Mouse (Mus musculus) kidney, postnatal 0 days (tissue): ENCODE results near the gene Uck2. TPM values are rescaled to one million over a fixed set of nuclear protein-coding genes. Genes with fewer than 3 reads are reported as not detected.

Experiments used
- ATAC-seq: fragments of 200-750 bp; cut with Nextera tagmentation; replicated peaks from 2 replicates; pipeline ENCODE4 v1.8.0; 2017; ENCODE audit warnings: low read depth, moderate number of reproducible peaks, moderate TSS enrichment, moderate library complexity; ENCODE audit not compliant: low FRiP score
- DNase-seq: peaks from one replicate; pipeline ENCODE4 v3.0.0-alpha.2; 2016; ENCODE audit warnings: low spot score
- H3K27ac ChIP-seq: fragments of 300-500 bp; sonication (generic); 2 replicates; pipeline ENCODE4 v1.5.1; 2014; ENCODE audit warnings: mild to moderate bottlenecking
- H3K27me3 ChIP-seq: fragments of 300-500 bp; sonication (generic); 2 replicates; pipeline ENCODE4 v1.6.1; 2014; ENCODE audit warnings: low read length, mixed read lengths; ENCODE audit not compliant: insufficient read depth
- H3K36me3 ChIP-seq: fragments of 300-500 bp; sonication (generic); 2 replicates; pipeline ENCODE4 v1.6.1; 2014; ENCODE audit warnings: low read length, mixed read lengths; ENCODE audit not compliant: insufficient read depth
- H3K4me1 ChIP-seq: fragments of 300-500 bp; sonication (generic); replicated peaks from 2 replicates; pipeline ENCODE4 v1.6.1; 2014; ENCODE audit warnings: antibody characterized with exemption, low read length, mixed read lengths; ENCODE audit not compliant: insufficient read depth
- H3K4me2 ChIP-seq: fragments of 300-500 bp; sonication (generic); 2 replicates; pipeline ENCODE4 v1.6.1; 2014; ENCODE audit warnings: mild to moderate bottlenecking, low read length, moderate library complexity, mixed read lengths
- H3K4me3 ChIP-seq: fragments of 300-500 bp; sonication (generic); replicated peaks from 2 replicates; pipeline ENCODE4 v1.5.1; 2014; ENCODE audit warnings: low read depth, low read length
- H3K9ac ChIP-seq: fragments of 300-500 bp; sonication (generic); 2 replicates; pipeline ENCODE4 v1.6.1; 2014; ENCODE audit warnings: low read depth, low read length
- H3K9me3 ChIP-seq: fragments of 300-500 bp; sonication (generic); replicated peaks from 2 replicates; pipeline ENCODE4 v1.6.1; 2016; ENCODE audit warnings: low read length, inconsistent platforms, mixed read lengths
- CTCF ChIP-seq: IDR thresholded peaks from 2 replicates; pipeline ENCODE4 v1.5.1; 2016; ENCODE audit warnings: antibody characterized with exemption, low read depth, mild to moderate bottlenecking, moderate library complexity
- WGBS: fragments of 180-500 bp; shearing (Covaris S2); extraction: QIAGEN DNeasy Blood & Tissue Kit; methylation state at CpG from one replicate; pipeline ENCODE4 v1.1.7; 2014; 5-methylcytosine and 5-hydroxymethylcytosine counted together
- polyA plus RNA-seq: library from polyadenylated mRNA; unstranded; fragments of >200 nt; fragmentation: Nextera tagmentation; extraction: Ambion mirVana; gene quantifications from 2 replicates; pipeline ENCODE4 v1.2.1, GENCODE M21; 2015

Uck2 gene
- polyA plus RNA-seq, 1 experiment from 2014 or later: 51.0 TPM

GRCm38 (mm10) chr1:167284837-167285319, 242 bp downstream of the Uck2 start:
- WGBS: under 1% methylated on average over 48 of the region's 51 CpGs
- Histone ChIP-seq H3K27me3 (no peaks in the 10 kb centered on the region), H3K4me1 (peaks cover 8% of the 10 kb centered on the region; the same call in 1 of the 2 replicates), H3K9me3 (no peaks in the 10 kb centered on the region), H3K9ac (peak overlapping the region; percentile 84), H3K36me3 (no peaks in the 10 kb centered on the region), H3K4me2 (peak overlapping the region; percentile 95), H3K27ac (peak overlapping the region; percentile 96), H3K4me3 (peak overlapping the region; percentile 75)
- peak; percentile 89 for ATAC-seq
- no peak for TF ChIP-seq CTCF
- peak; percentile 89 for DNase-seq

GRCm38 (mm10) chr1:167284258-167284836, 773 bp downstream of the Uck2 start:
- WGBS: under 1% methylated on average over 57 of the region's 73 CpGs
- H3K9me3 ChIP-seq: no peaks in the 10 kb centered on the region
- no peaks in the 10 kb centered on the region for H3K27me3 ChIP-seq
- TF ChIP-seq CTCF: no peak
- H3K36me3 ChIP-seq: no peaks in the 10 kb centered on the region
- H3K4me2 ChIP-seq: peak overlapping the region; percentile 95
- H3K9ac ChIP-seq: peak overlapping the region; percentile 84
- DNase-seq (peak; percentile 73), ATAC-seq (peak; percentile 37)
- peak overlapping the region; percentile 75 for H3K4me3 ChIP-seq
- peak overlapping the region; percentile 96 for H3K27ac ChIP-seq
- H3K4me1 ChIP-seq: peaks cover 5% of the 10 kb centered on the region; the same call in 1 of the 2 replicates

GRCm38 (mm10) chr1:167283441-167284257, 1.5 kb downstream of the Uck2 start:
- ATAC-seq (peak; percentile 40; the same call in 1 of the 2 replicates), DNase-seq (peak; percentile 81)
- H3K9me3 ChIP-seq: no peaks in the 10 kb centered on the region
- peak; percentile 27; the same call in 1 of the 2 replicates for TF ChIP-seq CTCF
- peak overlapping the region; percentile 96 for H3K27ac ChIP-seq
- H3K4me1 ChIP-seq: peaks cover 5% of the 10 kb centered on the region; the same call in 1 of the 2 replicates
- H3K4me3 ChIP-seq: peak overlapping the region; percentile 75
- no peaks in the 10 kb centered on the region for H3K36me3 ChIP-seq
- no peaks in the 10 kb centered on the region for H3K27me3 ChIP-seq
- WGBS: under 1% methylated on average over 44 of the region's 44 CpGs
- H3K9ac ChIP-seq: peak overlapping the region; percentile 84
- H3K4me2 ChIP-seq: peak overlapping the region; percentile 95

GRCm38 (mm10) chr1:167282768-167283167, 2.4 kb downstream of the Uck2 start:
- TF ChIP-seq CTCF: no peak
- no peaks in the 10 kb centered on the region for H3K9me3 ChIP-seq
- no peak overlapping the region for H3K9ac ChIP-seq
- peak overlapping the region; percentile 75 for H3K4me3 ChIP-seq
- H3K4me1 ChIP-seq: peaks cover 5% of the 10 kb centered on the region; the same call in 1 of the 2 replicates
- no peak for DNase-seq
- no peaks in the 10 kb centered on the region for H3K36me3 ChIP-seq
- no peak for ATAC-seq
- H3K27me3 ChIP-seq: no peaks in the 10 kb centered on the region
- peak overlapping the region; percentile 95 for H3K4me2 ChIP-seq
- 45% methylated on average over 5 of the region's 5 CpGs for WGBS
- H3K27ac ChIP-seq: no peak overlapping the region

GRCm38 (mm10) chr1:167282112-167282511, 3.0 kb downstream of the Uck2 start:
- H3K9ac ChIP-seq: no peak overlapping the region
- H3K4me2 ChIP-seq: no peak overlapping the region
- no peaks in the 10 kb centered on the region for H3K36me3 ChIP-seq
- DNase-seq: no peak
- H3K9me3 ChIP-seq: no peaks in the 10 kb centered on the region
- H3K4me3 ChIP-seq: no peak overlapping the region
- TF ChIP-seq CTCF: no peak
- 78% methylated on average over 3 of the region's 3 CpGs for WGBS
- no peak for ATAC-seq
- peaks cover 5% of the 10 kb centered on the region; the same call in 1 of the 2 replicates for H3K4me1 ChIP-seq
- no peaks in the 10 kb centered on the region for H3K27me3 ChIP-seq
- H3K27ac ChIP-seq: no peak overlapping the region

GRCm38 (mm10) chr1:167280061-167280460, 5.1 kb downstream of the Uck2 start:
- no peak for ATAC-seq
- Histone ChIP-seq H3K9me3 (no peaks in the 10 kb centered on the region), H3K27ac (no peak overlapping the region), H3K36me3 (no peaks in the 10 kb centered on the region), H3K4me1 (0 out of 2 replicates have a peak, but pooled peaks cover under 1% of the 10 kb centered on the region), H3K9ac (no peak overlapping the region), H3K4me3 (no peak overlapping the region), H3K4me2 (no peak overlapping the region), H3K27me3 (no peaks in the 10 kb centered on the region)
- DNase-seq: no peak
- WGBS: 86% methylated on average over 10 of the region's 10 CpGs
- TF ChIP-seq CTCF: no peak
